Mouse (Mus musculus) forebrain, embryonic 13.5 days (tissue): ENCODE data around the gene Ifnar1. TPM values are rescaled to one million over a fixed set of nuclear protein-coding genes. Genes with fewer than 3 reads are reported as not detected.

Experiments used
- ATAC-seq: fragments of 200-750 bp; cut with Nextera tagmentation; 2 replicates; pipeline ENCODE4 v1.8.0; 2017
- H3K27ac ChIP-seq: fragments of 300-500 bp; sonication (generic); 2 replicates; pipeline ENCODE4 v1.5.1; 2015; ENCODE audit warnings: inconsistent platforms, mild to moderate bottlenecking, moderate library complexity
- H3K27me3 ChIP-seq: fragments of 300-500 bp; sonication (generic); 2 replicates; pipeline ENCODE4 v1.6.1; 2015; ENCODE audit warnings: mild to moderate bottlenecking, inconsistent platforms
- H3K36me3 ChIP-seq: fragments of 300-500 bp; sonication (generic); 2 replicates; pipeline ENCODE4 v1.6.1; 2015; ENCODE audit warnings: mild to moderate bottlenecking, inconsistent platforms; ENCODE audit not compliant: poor library complexity, severe bottlenecking
- H3K4me1 ChIP-seq: fragments of 300-500 bp; sonication (generic); 2 replicates; pipeline ENCODE4 v1.6.1; 2015; ENCODE audit warnings: inconsistent platforms
- H3K4me2 ChIP-seq: fragments of 300-500 bp; sonication (generic); 2 replicates; pipeline ENCODE4 v1.6.1; 2015; ENCODE audit warnings: inconsistent platforms, mild to moderate bottlenecking, moderate library complexity
- H3K4me3 ChIP-seq: fragments of 300-500 bp; sonication (generic); 2 replicates; pipeline ENCODE4 v1.5.1; 2015; ENCODE audit warnings: mild to moderate bottlenecking, inconsistent platforms
- H3K9ac ChIP-seq: fragments of 300-500 bp; sonication (generic); 2 replicates; pipeline ENCODE4 v1.6.1; 2015; ENCODE audit warnings: mild to moderate bottlenecking, inconsistent platforms
- H3K9me3 ChIP-seq: fragments of 300-500 bp; sonication (generic); replicated peaks from 2 replicates; pipeline ENCODE4 v1.6.1; 2016; ENCODE audit warnings: inconsistent platforms
- WGBS: fragments of 180-500 bp; shearing (Covaris S2); methylation state at CpG from one replicate; pipeline ENCODE4 v1.1.7; 2015; 5-methylcytosine and 5-hydroxymethylcytosine counted together
- polyA plus RNA-seq: library from polyadenylated mRNA; unstranded; fragments of >200 nt; fragmentation: Nextera tagmentation; extraction: Ambion mirVana; gene quantifications from 2 replicates; pipeline ENCODE4 v1.2.1, GENCODE M21; 2015

The Ifnar1 gene
- polyA plus RNA-seq, 1 experiment from 2014 or later = 45.9 TPM

GRCm38 (mm10) chr16:91534888-91535287 lies 49.9 kb downstream of the Ifnar1 start:
- Histone ChIP-seq H3K9ac (no peak overlapping the region), H3K27ac (no peak overlapping the region), H3K9me3 (no peaks in the 10 kb centered on the region), H3K36me3 (no peaks in the 10 kb centered on the region), H3K4me3 (no peak overlapping the region), H3K4me1 (no peaks in the 10 kb centered on the region), H3K4me2 (no peak overlapping the region), H3K27me3 (no peaks in the 10 kb centered on the region)
- no peak for ATAC-seq
- 81% methylated on average over 6 of the region's 6 CpGs for WGBS

DNA sequence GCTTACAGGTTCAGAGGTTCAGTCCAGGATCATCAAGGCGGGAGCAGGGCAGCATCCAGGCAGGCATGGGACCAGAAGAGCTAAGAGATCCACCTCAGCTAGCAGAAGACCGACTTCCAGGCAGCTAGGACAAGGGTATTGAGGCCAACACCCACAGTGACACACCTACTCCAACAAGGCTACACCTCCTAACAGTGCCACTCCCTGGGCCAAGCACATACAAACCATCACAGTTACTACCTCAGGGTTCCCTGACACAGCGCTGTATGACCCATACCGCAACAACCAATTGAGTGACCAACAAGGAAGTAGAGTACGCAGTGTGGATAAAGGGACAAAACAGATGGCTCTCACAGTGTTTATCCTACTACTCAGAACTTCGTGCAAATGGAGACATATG lies 51.3 kb downstream of the Ifnar1 start:
- no peak for ATAC-seq
- H3K4me2 ChIP-seq = no peak overlapping the region
- no peak overlapping the region for H3K4me3 ChIP-seq
- no peaks in the 10 kb centered on the region for H3K9me3 ChIP-seq
- H3K9ac ChIP-seq = no peak overlapping the region
- 90% methylated on average over 6 of the region's 6 CpGs for WGBS
- no peaks in the 10 kb centered on the region for H3K36me3 ChIP-seq
- H3K27ac ChIP-seq = no peak overlapping the region
- peaks cover 2% of the 10 kb centered on the region for H3K4me1 ChIP-seq
- no peaks in the 10 kb centered on the region for H3K27me3 ChIP-seq

- ATAC-seq = no peak
- Histone ChIP-seq H3K27me3 (no peaks in the 10 kb centered on the region), H3K4me1 (peaks cover 9% of the 10 kb centered on the region), H3K9me3 (no peaks in the 10 kb centered on the region), H3K9ac (no peak overlapping the region), H3K4me3 (no peak overlapping the region), H3K36me3 (no peaks in the 10 kb centered on the region), H3K27ac (no peak overlapping the region), H3K4me2 (no peak overlapping the region)
- 75% methylated on average over 3 of the region's 3 CpGs for WGBS
Measured at GRCm38 (mm10) chr16:91537065-91537464, 52.0 kb downstream of the Ifnar1 start.

DNA sequence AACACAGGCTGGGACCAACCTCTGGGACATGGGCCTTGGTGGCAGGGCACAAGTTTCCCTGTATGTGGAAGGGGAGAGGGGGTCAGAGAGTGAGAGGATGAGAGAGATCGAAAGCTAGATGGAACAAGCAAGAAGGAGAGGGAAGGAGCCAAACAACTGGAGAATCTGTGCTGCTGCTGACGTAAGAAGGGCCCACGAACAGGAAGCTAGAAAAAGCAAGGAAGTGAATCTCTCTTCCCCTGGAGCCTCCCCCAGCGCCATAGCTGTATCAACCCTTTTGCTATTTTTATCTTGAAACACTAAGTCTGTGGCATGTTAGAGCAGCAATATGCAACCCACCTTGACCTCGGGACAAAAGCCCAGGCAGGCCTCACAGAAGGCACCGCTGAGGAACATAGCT lies 53.0 kb downstream of the Ifnar1 start:
- Histone ChIP-seq H3K9ac (no peak overlapping the region), H3K27ac (no peak overlapping the region), H3K4me2 (no peak overlapping the region), H3K36me3 (no peaks in the 10 kb centered on the region), H3K9me3 (no peaks in the 10 kb centered on the region), H3K4me3 (no peak overlapping the region), H3K4me1 (peaks cover 10% of the 10 kb centered on the region), H3K27me3 (no peaks in the 10 kb centered on the region)
- WGBS = 85% methylated on average over 6 of the region's 6 CpGs
- no peak for ATAC-seq

DNA sequence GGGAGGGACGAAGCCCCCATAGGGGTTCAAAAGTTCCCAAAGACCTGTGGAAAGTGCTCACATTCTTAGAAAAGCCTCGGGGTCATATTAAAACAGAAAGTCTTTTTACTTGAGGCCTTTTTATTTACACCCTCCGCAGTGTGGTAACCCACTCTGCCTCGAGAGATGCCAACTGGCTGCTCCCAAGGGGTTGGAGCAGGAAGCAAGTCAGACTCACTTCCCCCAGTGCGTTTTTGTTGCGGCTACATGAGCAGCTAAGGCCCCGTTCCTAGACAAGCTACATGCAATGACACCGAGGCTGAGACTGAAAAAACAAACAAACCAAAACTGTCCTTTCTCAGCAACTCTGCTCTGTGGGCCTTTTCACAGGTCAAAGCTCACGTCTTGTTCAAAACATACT lies 53.5 kb downstream of the Ifnar1 start:
- Histone ChIP-seq H3K4me3 (no peak overlapping the region), H3K9ac (no peak overlapping the region), H3K9me3 (no peaks in the 10 kb centered on the region), H3K4me1 (peaks cover 10% of the 10 kb centered on the region), H3K4me2 (no peak overlapping the region), H3K27me3 (no peaks in the 10 kb centered on the region), H3K36me3 (no peaks in the 10 kb centered on the region), H3K27ac (no peak overlapping the region)
- WGBS = 78% methylated on average over 9 of the region's 9 CpGs
- no peak for ATAC-seq

GRCm38 (mm10) chr16:91541573-91542081 lies 56.6 kb downstream of the Ifnar1 start:
- Histone ChIP-seq H3K4me1 (peaks cover 10% of the 10 kb centered on the region), H3K9me3 (no peaks in the 10 kb centered on the region), H3K27ac (peak overlapping the region; percentile 55; the same call in 1 of the 2 replicates), H3K4me3 (no peak overlapping the region), H3K36me3 (no peaks in the 10 kb centered on the region), H3K9ac (peak overlapping the region; percentile 46), H3K27me3 (no peaks in the 10 kb centered on the region), H3K4me2 (peak overlapping the region; percentile 44)
- ATAC-seq = peak; percentile 76
- WGBS = 28% methylated on average over 10 of the region's 10 CpGs

DNA sequence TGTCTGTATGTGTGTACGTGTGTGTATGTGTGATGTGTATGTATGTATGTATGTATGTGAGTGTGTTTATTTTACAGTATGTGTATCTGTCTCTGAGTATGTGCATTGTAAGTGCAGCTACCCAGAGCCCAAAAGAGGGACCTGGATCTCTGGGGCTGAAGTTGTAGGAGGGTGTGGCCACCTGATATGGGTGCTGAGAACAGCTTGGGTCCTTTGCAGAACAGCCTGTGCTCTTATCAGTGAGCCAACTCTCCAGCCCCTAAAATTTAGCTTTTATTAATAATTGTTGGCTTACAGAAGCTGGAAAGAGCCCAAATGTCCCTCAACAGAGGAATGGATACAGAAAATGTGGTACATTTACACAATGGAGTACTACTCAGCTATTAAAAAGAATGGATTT lies 58.6 kb downstream of the Ifnar1 start:
- no peak overlapping the region for H3K4me3 ChIP-seq
- peaks cover 22% of the 10 kb centered on the region for H3K4me1 ChIP-seq
- no peaks in the 10 kb centered on the region for H3K27me3 ChIP-seq
- no peak overlapping the region for H3K4me2 ChIP-seq
- no peak overlapping the region for H3K9ac ChIP-seq
- H3K27ac ChIP-seq = no peak overlapping the region
- no peaks in the 10 kb centered on the region for H3K9me3 ChIP-seq
- WGBS = 95% methylated on average over 1 of the region's 1 CpGs
- ATAC-seq = no peak
- no peaks in the 10 kb centered on the region for H3K36me3 ChIP-seq

- Histone ChIP-seq H3K4me1 (peaks cover 34% of the 10 kb centered on the region), H3K4me2 (no peak overlapping the region)
- ATAC-seq = no peak
Measured at GRCm38 (mm10) chr16:91545597-91546281, 60.7 kb downstream of the Ifnar1 start.

GRCm38 (mm10) chr16:91546391-91546835 lies 61.4 kb downstream of the Ifnar1 start:
- no peaks in the 10 kb centered on the region for H3K27me3 ChIP-seq
- WGBS = 17% methylated on average over 14 of the region's 14 CpGs
- H3K36me3 ChIP-seq = no peaks in the 10 kb centered on the region
- H3K4me3 ChIP-seq = peak overlapping the region; percentile 73
- H3K4me1 ChIP-seq = peaks cover 32% of the 10 kb centered on the region
- H3K4me2 ChIP-seq = peak overlapping the region; percentile 72
- H3K9ac ChIP-seq = peak overlapping the region; percentile 82; the same call in 1 of the 2 replicates
- H3K27ac ChIP-seq = no peak overlapping the region
- ATAC-seq = peak; percentile 46
- H3K9me3 ChIP-seq = no peaks in the 10 kb centered on the region

More at GRCm38 (mm10) chr16:91545597-91546281, 60.7 kb downstream of the Ifnar1 start:
- no peaks in the 10 kb centered on the region for H3K27me3 ChIP-seq
- no peaks in the 10 kb centered on the region for H3K9me3 ChIP-seq
- H3K4me3 ChIP-seq = no peak overlapping the region
- H3K9ac ChIP-seq = no peak overlapping the region
- H3K36me3 ChIP-seq = no peaks in the 10 kb centered on the region
- 74% methylated on average over 10 of the region's 10 CpGs for WGBS
- no peak overlapping the region for H3K27ac ChIP-seq

GRCm38 (mm10) chr16:91546836-91547741 lies 62.1 kb downstream of the Ifnar1 start, which contains the start of gene Ifngr2:
Gene Ifngr2, plus strand, starts transcription at chr16:91547072.
- Histone ChIP-seq H3K9ac (peak within 1 kb of the TSS; percentile 82), H3K27ac (no peak within 1 kb of the TSS), H3K36me3 (no peaks in the 10 kb centered on the region), H3K4me3 (peak within 1 kb of the TSS; percentile 73), H3K4me2 (peak within 1 kb of the TSS; percentile 72), H3K9me3 (no peaks in the 10 kb centered on the region), H3K27me3 (no peaks in the 10 kb centered on the region), H3K4me1 (peaks cover 25% of the 10 kb centered on the region)
- WGBS = 1% methylated on average over 63 of the region's 74 CpGs
- peak; percentile 89 for ATAC-seq

GRCm38 (mm10) chr16:91547974-91548373 lies 62.9 kb downstream of the Ifnar1 start:
- WGBS = 64% methylated on average over 5 of the region's 5 CpGs
- no peaks in the 10 kb centered on the region for H3K36me3 ChIP-seq
- peak overlapping the region; percentile 72 for H3K4me2 ChIP-seq
- peak overlapping the region; percentile 82; the same call in 1 of the 2 replicates for H3K9ac ChIP-seq
- H3K27me3 ChIP-seq = no peaks in the 10 kb centered on the region
- H3K9me3 ChIP-seq = no peaks in the 10 kb centered on the region
- peaks cover 24% of the 10 kb centered on the region for H3K4me1 ChIP-seq
- peak overlapping the region; percentile 73 for H3K4me3 ChIP-seq
- H3K27ac ChIP-seq = no peak overlapping the region
- ATAC-seq = no peak

GRCm38 (mm10) chr16:91548586-91548985 lies 63.5 kb downstream of the Ifnar1 start:
- ATAC-seq = no peak
- Histone ChIP-seq H3K9me3 (no peaks in the 10 kb centered on the region), H3K27me3 (no peaks in the 10 kb centered on the region), H3K9ac (peak overlapping the region; percentile 43), H3K36me3 (no peaks in the 10 kb centered on the region), H3K4me2 (peak overlapping the region; percentile 41), H3K27ac (no peak overlapping the region), H3K4me1 (peaks cover 28% of the 10 kb centered on the region), H3K4me3 (peak overlapping the region; percentile 19)
- WGBS = 42% methylated on average over 5 of the region's 5 CpGs
